Mouse (Mus musculus) C2C12 (cell line): ENCODE data around the gene Plin2.
"Not testable (repeated sequence)": the region's sequence is repeated elsewhere in the genome, so short reads cannot be mapped to it uniquely, and the experiment has no call there.

ENCODE experiments used
- CEBPB ChIP-seq: IDR thresholded peaks from one replicate; pipeline ENCODE4 v1.6.1; 2011; ENCODE audit warnings: low read depth, mild to moderate bottlenecking, control low read depth, moderate library complexity
- CTCF ChIP-seq: IDR thresholded peaks from one replicate; pipeline ENCODE4 v1.5.1; 2011; ENCODE audit not compliant: control insufficient read depth, insufficient read depth, insufficient read length
- FOSL1 ChIP-seq: IDR thresholded peaks from one replicate; pipeline ENCODE4 v1.8.0; 2011; ENCODE audit warnings: mild to moderate bottlenecking, low read length; ENCODE audit not compliant: poor library complexity, insufficient read depth, severe bottlenecking
- MAX ChIP-seq: IDR thresholded peaks from one replicate; pipeline ENCODE4 v1.6.1; 2011; ENCODE audit warnings: mild to moderate bottlenecking, control low read depth
- MYOD1 ChIP-seq: IDR thresholded peaks from one replicate; pipeline ENCODE4 v1.6.1; 2011; ENCODE audit warnings: low read depth; ENCODE audit not compliant: control insufficient read depth, insufficient read length
- MYOG ChIP-seq: IDR thresholded peaks from one replicate; pipeline ENCODE4 v1.6.1; 2011; ENCODE audit not compliant: control insufficient read depth, insufficient read length; ENCODE audit errors: extremely low read depth
- USF1 ChIP-seq: IDR thresholded peaks from one replicate; pipeline ENCODE4 v1.6.1; 2011; ENCODE audit warnings: low read depth, mild to moderate bottlenecking, control low read depth, moderate library complexity

DNA sequence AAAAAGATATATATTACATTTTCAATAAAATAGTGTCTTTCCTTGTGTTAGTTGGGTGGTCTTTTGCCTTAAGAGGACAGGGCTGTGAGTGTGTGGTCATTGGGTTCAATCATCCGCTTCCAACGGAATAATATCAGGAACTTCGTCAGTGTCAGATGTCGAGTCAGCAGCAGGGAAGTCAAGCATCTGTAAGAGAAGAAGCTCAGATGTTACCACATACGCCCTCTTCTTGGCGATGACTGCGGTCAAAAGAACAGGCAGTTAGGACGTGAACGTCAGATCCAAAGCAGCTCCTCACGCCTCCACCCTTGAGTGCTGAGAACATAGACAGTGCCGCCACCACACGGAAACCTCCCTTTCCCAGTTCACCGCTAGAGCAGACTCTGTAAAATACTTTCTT is 21.5 kb downstream of the Plin2 start:
- TF ChIP-seq CTCF, MAX, CEBPB, USF1, FOSL1, MYOD1, MYOG: not testable (repeated sequence)
